In the genomic region with DNA sequence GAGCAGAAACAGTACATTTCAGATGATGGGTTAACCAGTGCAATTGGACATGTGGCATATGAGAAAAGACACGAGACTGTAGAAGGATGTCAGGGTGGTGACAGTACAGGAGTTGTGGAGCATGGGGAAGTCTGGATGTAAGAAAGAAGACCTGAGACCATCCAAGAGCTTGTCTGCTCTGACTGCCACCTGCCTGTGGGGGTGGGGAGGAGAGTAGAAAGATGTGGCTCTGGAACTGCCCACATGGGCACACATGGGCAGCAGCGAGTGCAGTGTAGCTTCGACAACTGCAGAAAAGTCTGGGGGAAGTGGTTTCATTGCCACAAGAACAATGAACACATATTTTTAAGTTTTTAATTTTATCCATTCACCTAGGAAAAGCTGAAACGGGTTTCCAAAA, we compare ENCODE assay signal across 8 mouse cellular contexts. TPM values are rescaled to one million over a fixed set of nuclear protein-coding genes. Genes with fewer than 3 reads are reported as not detected.
A peak's percentile ranks its signal among the peaks of the same experiment; 100 is the strongest.
DNase-seq lines count a peak whose midpoint lies in the region; ATAC-seq and TF ChIP-seq lines count a peak whose summit lies in the region.

No protein-coding gene starts in this region.

- H3K36me3 ChIP-seq in C2C12 (ENCODE audit: control insufficient read depth, insufficient read depth): peaks cover 16% of the 10 kb centered on the region
- peaks cover 27% of the 10 kb centered on the region for H3K36me3 ChIP-seq in forebrain, embryonic 10.5 days (replicated peaks)
- H3K36me3 ChIP-seq in liver, embryonic 11.5 days (ENCODE audit: control insufficient read depth, insufficient read depth, low read length): peaks cover 6% of the 10 kb centered on the region; the same call in 1 of the 2 replicates
- peaks cover 3% of the 10 kb centered on the region; the same call in 1 of the 2 replicates for H3K36me3 ChIP-seq in stomach, embryonic 14.5 days (ENCODE audit: control insufficient read depth, insufficient read depth, low read length)

- H3K4me2 ChIP-seq in liver, embryonic 11.5 days: peak overlapping the region; percentile 95
- H3K4me2 ChIP-seq in stomach, embryonic 14.5 days (replicated peaks; ENCODE audit: low read depth, low read length): peak overlapping the region; percentile 93

- H3K9ac ChIP-seq in liver, embryonic 11.5 days (ENCODE audit: low read depth, low read length): peak overlapping the region; percentile 96
- H3K9ac ChIP-seq in stomach, embryonic 14.5 days (replicated peaks; ENCODE audit: low read depth, low read length): no peak overlapping the region; the same call in 1 of the 2 replicates

- TF ChIP-seq CTCF in C2C12 (IDR thresholded peaks at IDR 0.05; ENCODE audit: control insufficient read depth, insufficient read depth, insufficient read length): no peak

- 19% methylated on average over 4 of the region's 4 CpGs for WGBS in forebrain, embryonic 10.5 days
- WGBS in liver, embryonic 11.5 days: 20% methylated on average over 4 of the region's 4 CpGs
- WGBS in stomach, embryonic 14.5 days: 33% methylated on average over 4 of the region's 4 CpGs

- peak; percentile 92 for DNase-seq in heart, adult 11 months
- DNase-seq in heart, postnatal 25 days (ENCODE audit: low spot score): no peak
- no peak for DNase-seq in forebrain, embryonic 10.5 days (ENCODE audit: extremely low spot score, low spot score)
- no peak for DNase-seq in liver, embryonic 11.5 days (ENCODE audit: low spot score)
- no peak for DNase-seq in gastrocnemius, postnatal 10 days
- DNase-seq in adrenal gland, postnatal 36 days: no peak

- peaks cover 49% of the 10 kb centered on the region for H3K79me3 ChIP-seq in C2C12 (ENCODE audit: low read depth)

- no peaks in the 10 kb centered on the region for H3K9me3 ChIP-seq in forebrain, embryonic 10.5 days
- H3K9me3 ChIP-seq in liver, embryonic 11.5 days (ENCODE audit: control insufficient read depth, low read length): no peaks in the 10 kb centered on the region
- H3K9me3 ChIP-seq in stomach, embryonic 14.5 days (ENCODE audit: control insufficient read depth, low read depth, low read length): no peaks in the 10 kb centered on the region

- ATAC-seq in liver, embryonic 11.5 days (replicated peaks; ENCODE audit: low FRiP score): no peak
- ATAC-seq in stomach, embryonic 14.5 days (ENCODE audit: insufficient number of reproducible peaks, insufficient read depth, low FRiP score, low read depth): no peak

- intact Hi-C loops in heart, postnatal 25 days (cut with DNase I): loop anchor here (5.0 kb wide), 1 partner anchor 55 kb away; no protein-coding TSS in a partner anchor

- H3K27me3 ChIP-seq in C2C12 (ENCODE audit: control insufficient read depth, insufficient read depth, insufficient read length): no peaks in the 10 kb centered on the region
- no peaks in the 10 kb centered on the region for H3K27me3 ChIP-seq in forebrain, embryonic 10.5 days (ENCODE audit: poor library complexity, severe bottlenecking)
- H3K27me3 ChIP-seq in liver, embryonic 11.5 days (replicated peaks; ENCODE audit: control insufficient read depth, insufficient read depth, low read length): no peaks in the 10 kb centered on the region
- no peaks in the 10 kb centered on the region for H3K27me3 ChIP-seq in stomach, embryonic 14.5 days (ENCODE audit: control insufficient read depth, insufficient read depth, low read length)

- H3ac ChIP-seq in C2C12 (ENCODE audit: control insufficient read depth, insufficient read length, low read depth): no peak overlapping the region

- H3K79me2 ChIP-seq in C2C12 (ENCODE audit: control insufficient read depth, insufficient read depth): peaks cover 81% of the 10 kb centered on the region

- peak overlapping the region; percentile 97 for H3K27ac ChIP-seq in forebrain, embryonic 10.5 days
- peak overlapping the region; percentile 93 for H3K27ac ChIP-seq in liver, embryonic 11.5 days (ENCODE audit: low read depth, low read length)
- H3K27ac ChIP-seq in stomach, embryonic 14.5 days (ENCODE audit: low read length): peak overlapping the region; percentile 94

- H3K4me3 ChIP-seq in C2C12 (ENCODE audit: insufficient read depth, poor library complexity, severe bottlenecking): no peak overlapping the region
- H3K4me3 ChIP-seq in forebrain, embryonic 10.5 days: peak overlapping the region; percentile 79
- H3K4me3 ChIP-seq in liver, embryonic 11.5 days (ENCODE audit: low read depth, low read length): peak overlapping the region; percentile 94
- peak overlapping the region; percentile 76 for H3K4me3 ChIP-seq in stomach, embryonic 14.5 days (ENCODE audit: low read depth, low read length)

- peaks cover 74% of the 10 kb centered on the region for H3K4me1 ChIP-seq in forebrain, embryonic 10.5 days
- peaks cover 57% of the 10 kb centered on the region for H3K4me1 ChIP-seq in liver, embryonic 11.5 days (replicated peaks; ENCODE audit: control insufficient read depth, insufficient read depth, low read length)
- H3K4me1 ChIP-seq in stomach, embryonic 14.5 days (ENCODE audit: control insufficient read depth, insufficient read depth, low read length): peaks cover 39% of the 10 kb centered on the region

TF ChIP-seq in C2C12, 6 proteins besides CTCF, POLR2A, EP300 and RAD21:
- no peak for TF ChIP-seq FOSL1 (IDR thresholded peaks at IDR 0.05; ENCODE audit: insufficient read depth, low read length, poor library complexity, severe bottlenecking)
- peak; percentile 18 for TF ChIP-seq MAX (IDR thresholded peaks at IDR 0.05)

RNA-seq across cellular contexts. Expression of gene Sema4b, which starts 10.7 kb away (rescaled TPM):
- total RNA-seq in heart, postnatal 25 days (2021): 10 to 100 TPM; 11.0 to 12.7 TPM
- polyA plus RNA-seq in C2C12 (2012; fragmentation: generic; extraction: Trizol): 19.8 TPM
- polyA plus RNA-seq in forebrain, embryonic 10.5 days (2016; fragmentation: Nextera tagmentation; extraction: Ambion mirVana): 15.1 and 15.9 TPM in 2 replicates
- 11.7 and 12.9 TPM in 2 replicates for polyA plus RNA-seq in liver, embryonic 11.5 days (2014; fragmentation: Nextera tagmentation; extraction: Ambion mirVana)
- polyA plus RNA-seq in stomach, embryonic 14.5 days (2014; fragmentation: Nextera tagmentation; extraction: Ambion mirVana): 21.7 and 23.4 TPM in 2 replicates
- 1 to 10 TPM; 2.9 to 4.2 TPM for total RNA-seq in gastrocnemius, postnatal 10 days (2021)
- 10 to 100 TPM; 47.3 to 57.2 TPM for total RNA-seq in adrenal gland, postnatal 36 days (2021)

RNA-seq across cellular contexts. Expression of gene Cib1, which starts 35.2 kb away (rescaled TPM):
- total RNA-seq in heart, postnatal 25 days (2021): 10 to 100 TPM; 14.1 to 18.0 TPM
- polyA plus RNA-seq in C2C12 (2012; fragmentation: generic; extraction: Trizol): 131 TPM
- 69.0 and 70.2 TPM in 2 replicates for polyA plus RNA-seq in forebrain, embryonic 10.5 days (2016; fragmentation: Nextera tagmentation; extraction: Ambion mirVana)
- polyA plus RNA-seq in liver, embryonic 11.5 days (2014; fragmentation: Nextera tagmentation; extraction: Ambion mirVana): 113 and 114 TPM in 2 replicates
- 108 and 112 TPM in 2 replicates for polyA plus RNA-seq in stomach, embryonic 14.5 days (2014; fragmentation: Nextera tagmentation; extraction: Ambion mirVana)
- total RNA-seq in gastrocnemius, postnatal 10 days (2021): 10 to 100 TPM; 10.7 to 12.5 TPM
- total RNA-seq in adrenal gland, postnatal 36 days (2021): 10 to 100 TPM; 65.1 to 70.1 TPM

RNA-seq across cellular contexts. Expression of gene Gdpgp1, which starts 35.3 kb away (rescaled TPM):
- total RNA-seq in heart, postnatal 25 days (2021): 1 to 10 TPM; 1.4 to 1.8 TPM
- 1.2 TPM for polyA plus RNA-seq in C2C12 (2012; fragmentation: generic; extraction: Trizol)
- polyA plus RNA-seq in forebrain, embryonic 10.5 days (2016; fragmentation: Nextera tagmentation; extraction: Ambion mirVana): 6.3 and 6.7 TPM in 2 replicates
- polyA plus RNA-seq in liver, embryonic 11.5 days (2014; fragmentation: Nextera tagmentation; extraction: Ambion mirVana): 6.5 and 7.4 TPM in 2 replicates
- 5.0 and 5.6 TPM in 2 replicates for polyA plus RNA-seq in stomach, embryonic 14.5 days (2014; fragmentation: Nextera tagmentation; extraction: Ambion mirVana)
- 1 to 10 TPM; 1.8 to 2.1 TPM for total RNA-seq in gastrocnemius, postnatal 10 days (2021)
- 1 to 10 TPM; 3.8 to 3.9 TPM for total RNA-seq in adrenal gland, postnatal 36 days (2021)

RNA-seq across cellular contexts. Expression of gene Ttll13, which starts 48.8 kb away (rescaled TPM):
- under 1 TPM; 0.28 to 0.52 TPM for total RNA-seq in heart, postnatal 25 days (2021)
- not detected for polyA plus RNA-seq in C2C12 (2012; fragmentation: generic; extraction: Trizol)
- polyA plus RNA-seq in forebrain, embryonic 10.5 days (2016; fragmentation: Nextera tagmentation; extraction: Ambion mirVana): 0.84 and 0.99 TPM in 2 replicates
- 0.52 and 1.6 TPM in 2 replicates for polyA plus RNA-seq in liver, embryonic 11.5 days (2014; fragmentation: Nextera tagmentation; extraction: Ambion mirVana)
- 1.0 and 1.8 TPM in 2 replicates for polyA plus RNA-seq in stomach, embryonic 14.5 days (2014; fragmentation: Nextera tagmentation; extraction: Ambion mirVana)
- under 1 TPM; 0.14 to 0.20 TPM for total RNA-seq in gastrocnemius, postnatal 10 days (2021)
- under 1 TPM; 0.59 to 0.83 TPM for total RNA-seq in adrenal gland, postnatal 36 days (2021)
